Comparison of ENCODE assay signal across 8 mouse cellular contexts in genomic region chr1:74948784-74949665, GRCm38 (mm10). TPM values are rescaled to one million over a fixed set of nuclear protein-coding genes. Genes with fewer than 3 reads are reported as not detected.
A peak's percentile ranks its signal among the peaks of the same experiment; 100 is the strongest.
DNase-seq lines count a peak whose midpoint lies in the region; ATAC-seq and TF ChIP-seq lines count a peak whose summit lies in the region.

No protein-coding gene starts in this region.

- H3K4me2 ChIP-seq in forebrain, embryonic 11.5 days (ENCODE audit: low read depth, low read length, severe bottlenecking) = peak overlapping the region; percentile 3; the same call in 1 of the 2 replicates
- peak overlapping the region; percentile 58; the same call in 1 of the 2 replicates for H3K4me2 ChIP-seq in lung, embryonic 14.5 days

- no peak overlapping the region for H3K27ac ChIP-seq in ES-Bruce4 (ENCODE audit: insufficient read depth, low read length)
- no peak overlapping the region for H3K27ac ChIP-seq in bone marrow macrophage, adult 2 months (ENCODE audit: insufficient read depth, low read depth, low read length)
- no peak overlapping the region for H3K27ac ChIP-seq in forebrain, embryonic 11.5 days (ENCODE audit: low read depth, low read length)
- H3K27ac ChIP-seq in lung, embryonic 14.5 days (ENCODE audit: low read depth) = no peak overlapping the region

- no peak for ATAC-seq in forebrain, embryonic 11.5 days (replicated peaks; ENCODE audit: low FRiP score)
- peak; percentile 80 for ATAC-seq in lung, embryonic 14.5 days (ENCODE audit: insufficient read depth)

- peak; percentile 82 for DNase-seq in forebrain, embryonic 11.5 days (ENCODE audit: low spot score)
- DNase-seq in heart, postnatal 14 days = peak; percentile 66 to 78
- DNase-seq in kidney, postnatal 4 days = peak; percentile 82 to 85
- peak; percentile 74 for DNase-seq in lung, embryonic 14.5 days
- peak; percentile 23 for DNase-seq in retina, adult 2 months (ENCODE audit: low read depth, low spot score)
- DNase-seq in yolk sac, embryonic 10.5 days (ENCODE audit: low spot score) = peak; percentile 69

- peaks cover 24% of the 10 kb centered on the region for H3K27me3 ChIP-seq in ES-Bruce4 (ENCODE audit: control insufficient read depth, insufficient read depth, low read length, poor library complexity, severe bottlenecking)
- H3K27me3 ChIP-seq in forebrain, embryonic 11.5 days (ENCODE audit: control insufficient read depth, insufficient read depth, low read length) = peaks cover 78% of the 10 kb centered on the region
- peaks cover 78% of the 10 kb centered on the region for H3K27me3 ChIP-seq in lung, embryonic 14.5 days (ENCODE audit: insufficient read depth, low read length)

- intact Hi-C loops in heart, postnatal 14 days (cut with DNase I) = loop anchor here (5.0 to 10.0 kb wide), 2 partner anchors 68 to 306 kb away; no protein-coding TSS in a partner anchor

- peak overlapping the region; percentile 24; the same call in 1 of the 2 replicates for H3K9ac ChIP-seq in ES-Bruce4 (ENCODE audit: low read depth, poor library complexity, severe bottlenecking)
- no peak overlapping the region for H3K9ac ChIP-seq in forebrain, embryonic 11.5 days (ENCODE audit: low read length)
- H3K9ac ChIP-seq in lung, embryonic 14.5 days = no peak overlapping the region

- H3K4me1 ChIP-seq in ES-Bruce4 (ENCODE audit: control insufficient read depth, insufficient read depth, low read length) = no peaks in the 10 kb centered on the region
- H3K4me1 ChIP-seq in bone marrow macrophage, adult 2 months (ENCODE audit: control insufficient read depth, insufficient read depth, low read length) = no peaks in the 10 kb centered on the region
- peaks cover 17% of the 10 kb centered on the region for H3K4me1 ChIP-seq in forebrain, embryonic 11.5 days (replicated peaks; ENCODE audit: control insufficient read depth, insufficient read depth, low read length)
- H3K4me1 ChIP-seq in lung, embryonic 14.5 days (ENCODE audit: insufficient read depth) = peaks cover 4% of the 10 kb centered on the region; the same call in 1 of the 2 replicates

- no peak for TF ChIP-seq EP300 in ES-Bruce4 (IDR thresholded peaks at IDR 0.05; ENCODE audit: insufficient read depth, low read depth, low read length)

- no peaks in the 10 kb centered on the region for H3K9me3 ChIP-seq in ES-Bruce4 (replicated peaks; ENCODE audit: control insufficient read depth, insufficient read depth, low read length, poor library complexity, severe bottlenecking)
- H3K9me3 ChIP-seq in forebrain, embryonic 11.5 days (ENCODE audit: control insufficient read depth, low read length) = no peaks in the 10 kb centered on the region
- no peaks in the 10 kb centered on the region for H3K9me3 ChIP-seq in lung, embryonic 14.5 days (ENCODE audit: low read depth, low read length)

- no peak for TF ChIP-seq POLR2A in ES-Bruce4 (IDR thresholded peaks at IDR 0.05; ENCODE audit: insufficient read depth, low read length)
- no peak for TF ChIP-seq POLR2A in bone marrow macrophage, adult 2 months (IDR thresholded peaks at IDR 0.05; ENCODE audit: borderline replicate concordance, low read depth, low read length)

- H3K36me3 ChIP-seq in ES-Bruce4 (ENCODE audit: control insufficient read depth, insufficient read depth, low read length, poor library complexity, severe bottlenecking) = no peaks in the 10 kb centered on the region
- H3K36me3 ChIP-seq in forebrain, embryonic 11.5 days (ENCODE audit: control insufficient read depth, insufficient read depth, low read length) = no peaks in the 10 kb centered on the region
- H3K36me3 ChIP-seq in lung, embryonic 14.5 days (ENCODE audit: insufficient read depth) = no peaks in the 10 kb centered on the region

- WGBS in forebrain, embryonic 11.5 days = 2% methylated on average over 20 of the region's 20 CpGs
- 4% methylated on average over 20 of the region's 20 CpGs for WGBS in lung, embryonic 14.5 days

- TF ChIP-seq CTCF in ES-Bruce4 (IDR thresholded peaks at IDR 0.05; ENCODE audit: low read depth, low read length) = peak; percentile 84
- TF ChIP-seq CTCF in bone marrow macrophage, adult 2 months (IDR thresholded peaks at IDR 0.05; ENCODE audit: low read depth, low read length) = peak; percentile 33; the same call in 1 of the 2 replicates
- peak; percentile 87 for TF ChIP-seq CTCF in lung, embryonic 14.5 days (IDR thresholded peaks at IDR 0.05; ENCODE audit: low read depth)

- H3K4me3 ChIP-seq in ES-Bruce4 (ENCODE audit: low read depth, low read length) = 0 out of 2 replicates have a peak overlapping the region, but pooled peaks have one; percentile 18
- no peak overlapping the region for H3K4me3 ChIP-seq in bone marrow macrophage, adult 2 months (ENCODE audit: insufficient read depth, low read length)
- no peak overlapping the region for H3K4me3 ChIP-seq in forebrain, embryonic 11.5 days (ENCODE audit: low read depth, low read length)
- 0 out of 2 replicates have a peak overlapping the region, but pooled peaks have one; percentile 12 for H3K4me3 ChIP-seq in lung, embryonic 14.5 days (ENCODE audit: low read depth, low read length)

RNA-seq across cellular contexts. Expression of gene Ihh, which starts 2.4 kb away (rescaled TPM):
- 0.24 TPM in 1 of 2 replicates, not detected in the other for polyA plus RNA-seq in ES-Bruce4 (2011; ENCODE audit: insufficient read depth, insufficient read length, low read depth, missing spikeins)
- 0.32 and 0.38 TPM in 2 replicates for polyA plus RNA-seq in bone marrow macrophage, adult 2 months (2012; ENCODE audit: insufficient read depth, insufficient read length, missing spikeins)
- polyA plus RNA-seq in forebrain, embryonic 11.5 days (2014; fragmentation: Nextera tagmentation; extraction: Ambion mirVana) = 0.07 and 0.35 TPM in 2 replicates
- total RNA-seq in heart, postnatal 14 days (2021) = under 1 TPM in 1 of 2 experiments, not detected in 1; 0.12 TPM
- 0.12 and 0.14 TPM in 2 replicates for polyA plus RNA-seq in lung, embryonic 14.5 days (2014; fragmentation: Nextera tagmentation; extraction: Ambion mirVana)

RNA-seq across cellular contexts. Expression of gene Cfap65, which starts 13.6 kb away (rescaled TPM):
- 0.17 TPM in 1 of 2 replicates, not detected in the other for polyA plus RNA-seq in ES-Bruce4 (2011; ENCODE audit: insufficient read depth, insufficient read length, low read depth, missing spikeins)
- not detected in 2 replicates for polyA plus RNA-seq in bone marrow macrophage, adult 2 months (2012; ENCODE audit: insufficient read depth, insufficient read length, missing spikeins)
- polyA plus RNA-seq in forebrain, embryonic 11.5 days (2014; fragmentation: Nextera tagmentation; extraction: Ambion mirVana) = 0.11 and 0.25 TPM in 2 replicates
- total RNA-seq in heart, postnatal 14 days (2021) = under 1 TPM in 1 of 2 experiments, not detected in 1; 0.45 TPM
- polyA plus RNA-seq in lung, embryonic 14.5 days (2014; fragmentation: Nextera tagmentation; extraction: Ambion mirVana) = 0.05 and 0.14 TPM in 2 replicates

RNA-seq across cellular contexts. Expression of gene Cryba2, which starts 56.1 kb away (rescaled TPM):
- polyA plus RNA-seq in ES-Bruce4 (2011; ENCODE audit: insufficient read depth, insufficient read length, low read depth, missing spikeins) = not detected in 2 replicates
- polyA plus RNA-seq in bone marrow macrophage, adult 2 months (2012; ENCODE audit: insufficient read depth, insufficient read length, missing spikeins) = not detected in 2 replicates
- polyA plus RNA-seq in forebrain, embryonic 11.5 days (2014; fragmentation: Nextera tagmentation; extraction: Ambion mirVana) = not detected in 2 replicates
- not detected for total RNA-seq in heart, postnatal 14 days (2021)
- polyA plus RNA-seq in lung, embryonic 14.5 days (2014; fragmentation: Nextera tagmentation; extraction: Ambion mirVana) = not detected in 2 replicates

Comparison
In these comparisons a context has a peak if more than half of its experiments do, and no peak if none do; other contexts are left out.
1. H3K4me3 ChIP-seq: peak in ES-Bruce4 (single experiment) and lung, embryonic 14.5 days (single experiment); none in bone marrow macrophage, adult 2 months (single experiment) and forebrain, embryonic 11.5 days (single experiment).
2. CTCF ChIP-seq: peak in every context shown above with its lines; median percentile 87 in lung, embryonic 14.5 days; 84 in ES-Bruce4; 33 in bone marrow macrophage, adult 2 months.
3. DNase-seq: peak in every context shown above with its lines; median percentile 84 in kidney, postnatal 4 days; 82 in forebrain, embryonic 11.5 days; 74 in lung, embryonic 14.5 days; 72 in heart, postnatal 14 days; 69 in yolk sac, embryonic 10.5 days; 23 in retina, adult 2 months.